Mouse (Mus musculus): ENCODE data around the gene Rex1bd. TPM values are rescaled to one million over a fixed set of nuclear protein-coding genes. Genes with fewer than 3 reads are reported as not detected.

Rex1bd gene
- polyA plus RNA-seq (2016; fragmentation: Nextera tagmentation; extraction: Ambion mirVana) = 115 TPM in 2 replicates

GRCm38 (mm10) chr8:70506328-70507026, at the start of gene Rex1bd:
Rex1bd (minus strand) TSS chr8:70506752.
- peaks cover 46% of the 10 kb centered on the region for H3K4me1 ChIP-seq (replicated peaks)
- H3K27ac ChIP-seq (ENCODE audit: poor library complexity, severe bottlenecking) = peak within 1 kb of the TSS; percentile 91
- H3K9ac ChIP-seq = peak within 1 kb of the TSS; percentile 91
- H3K36me3 ChIP-seq = peaks cover 22% of the 10 kb centered on the region
- H3K4me3 ChIP-seq = peak within 1 kb of the TSS; percentile 74
- 3% methylated on average over 40 of the region's 40 CpGs for WGBS
- H3K27me3 ChIP-seq (replicated peaks) = peaks cover 27% of the 10 kb centered on the region
- no peaks in the 10 kb centered on the region for H3K9me3 ChIP-seq (replicated peaks)
- ATAC-seq (ENCODE audit: insufficient number of reproducible peaks, low FRiP score) = peak; percentile 89
- peak within 1 kb of the TSS; percentile 82 for H3K4me2 ChIP-seq

- no peaks in the 10 kb centered on the region for H3K27me3 ChIP-seq (replicated peaks)
- no peaks in the 10 kb centered on the region for H3K9me3 ChIP-seq (replicated peaks)
- no peak overlapping the region for H3K4me2 ChIP-seq
- peaks cover 77% of the 10 kb centered on the region for H3K4me1 ChIP-seq (replicated peaks)
- WGBS = 91% methylated on average over 4 of the region's 4 CpGs
- 0 out of 2 replicates have a peak, but pooled peaks cover 4% of the 10 kb centered on the region for H3K36me3 ChIP-seq
- no peak overlapping the region for H3K27ac ChIP-seq (ENCODE audit: poor library complexity, severe bottlenecking)
- no peak for ATAC-seq (ENCODE audit: insufficient number of reproducible peaks, low FRiP score)
- no peak overlapping the region for H3K4me3 ChIP-seq
- H3K9ac ChIP-seq = no peak overlapping the region
Measured at GRCm38 (mm10) chr8:70555079-70555747, 48.7 kb upstream of the Rex1bd start.

- Histone ChIP-seq H3K9me3 (replicated peaks) (no peaks in the 10 kb centered on the region), H3K4me3 (no peak overlapping the region), H3K4me1 (replicated peaks) (peaks cover 65% of the 10 kb centered on the region), H3K4me2 (no peak overlapping the region), H3K27ac (ENCODE audit: poor library complexity, severe bottlenecking) (peak overlapping the region; percentile 75), H3K27me3 (replicated peaks) (no peaks in the 10 kb centered on the region), H3K9ac (no peak overlapping the region; the same call in 1 of the 2 replicates), H3K36me3 (peaks cover 4% of the 10 kb centered on the region; the same call in 1 of the 2 replicates)
- ATAC-seq (ENCODE audit: insufficient number of reproducible peaks, low FRiP score) = 0 out of 2 replicates have a peak, but pooled peaks have one; percentile 30
Measured at GRCm38 (mm10) chr8:70553740-70554139, 47.2 kb upstream of the Rex1bd start.

- no peak overlapping the region for H3K4me3 ChIP-seq
- WGBS = 4% methylated on average over 1 of the region's 1 CpGs
- no peak overlapping the region for H3K4me2 ChIP-seq
- H3K9me3 ChIP-seq (replicated peaks) = no peaks in the 10 kb centered on the region
- peak overlapping the region; percentile 75; the same call in 1 of the 2 replicates for H3K27ac ChIP-seq (ENCODE audit: poor library complexity, severe bottlenecking)
- no peaks in the 10 kb centered on the region for H3K27me3 ChIP-seq (replicated peaks)
- H3K9ac ChIP-seq = 0 out of 2 replicates have a peak overlapping the region, but pooled peaks have one; percentile 46
- peaks cover 4% of the 10 kb centered on the region; the same call in 1 of the 2 replicates for H3K36me3 ChIP-seq
- ATAC-seq (ENCODE audit: insufficient number of reproducible peaks, low FRiP score) = peak; percentile 29; the same call in 1 of the 2 replicates
- peaks cover 64% of the 10 kb centered on the region for H3K4me1 ChIP-seq (replicated peaks)
Measured at GRCm38 (mm10) chr8:70552836-70553235, 46.3 kb upstream of the Rex1bd start.

- Histone ChIP-seq H3K4me2 (peak overlapping the region; percentile 10; the same call in 1 of the 2 replicates), H3K4me1 (replicated peaks) (peaks cover 60% of the 10 kb centered on the region)
Measured at GRCm38 (mm10) chr8:70551558-70552161, 45.1 kb upstream of the Rex1bd start.

GRCm38 (mm10) chr8:70549412-70550184, 43.0 kb upstream of the Rex1bd start:
- Histone ChIP-seq H3K4me2 (no peak overlapping the region), H3K9me3 (replicated peaks) (no peaks in the 10 kb centered on the region), H3K27ac (ENCODE audit: poor library complexity, severe bottlenecking) (no peak overlapping the region), H3K36me3 (peaks cover 4% of the 10 kb centered on the region; the same call in 1 of the 2 replicates), H3K4me1 (replicated peaks) (peaks cover 66% of the 10 kb centered on the region), H3K4me3 (no peak overlapping the region), H3K27me3 (replicated peaks) (no peaks in the 10 kb centered on the region), H3K9ac (no peak overlapping the region)
- ATAC-seq (ENCODE audit: insufficient number of reproducible peaks, low FRiP score) = no peak
- 88% methylated on average over 10 of the region's 10 CpGs for WGBS

More at GRCm38 (mm10) chr8:70551558-70552161, 45.1 kb upstream of the Rex1bd start:
- 38% methylated on average over 3 of the region's 3 CpGs for WGBS
- Histone ChIP-seq H3K9me3 (replicated peaks) (no peaks in the 10 kb centered on the region), H3K36me3 (peaks cover 4% of the 10 kb centered on the region; the same call in 1 of the 2 replicates), H3K27me3 (replicated peaks) (no peaks in the 10 kb centered on the region), H3K4me3 (no peak overlapping the region), H3K27ac (ENCODE audit: poor library complexity, severe bottlenecking) (peak overlapping the region; percentile 49), H3K9ac (no peak overlapping the region)
- ATAC-seq (ENCODE audit: insufficient number of reproducible peaks, low FRiP score) = 0 out of 2 replicates have a peak, but pooled peaks have one; percentile 17

GRCm38 (mm10) chr8:70547762-70548161, 41.2 kb upstream of the Rex1bd start:
- Histone ChIP-seq H3K9me3 (replicated peaks) (no peaks in the 10 kb centered on the region), H3K27ac (ENCODE audit: poor library complexity, severe bottlenecking) (0 out of 2 replicates have a peak overlapping the region, but pooled peaks have one; percentile 16), H3K9ac (no peak overlapping the region), H3K36me3 (peaks cover 4% of the 10 kb centered on the region; the same call in 1 of the 2 replicates), H3K4me3 (no peak overlapping the region), H3K4me2 (no peak overlapping the region), H3K4me1 (replicated peaks) (peaks cover 65% of the 10 kb centered on the region), H3K27me3 (replicated peaks) (no peaks in the 10 kb centered on the region)
- no peak for ATAC-seq (ENCODE audit: insufficient number of reproducible peaks, low FRiP score)
- WGBS = 89% methylated on average over 6 of the region's 6 CpGs

GRCm38 (mm10) chr8:70546412-70546811, 39.9 kb upstream of the Rex1bd start:
- no peaks in the 10 kb centered on the region for H3K9me3 ChIP-seq (replicated peaks)
- H3K36me3 ChIP-seq = peaks cover 4% of the 10 kb centered on the region; the same call in 1 of the 2 replicates
- peaks cover 56% of the 10 kb centered on the region for H3K4me1 ChIP-seq (replicated peaks)
- WGBS = 77% methylated on average over 4 of the region's 4 CpGs
- no peak overlapping the region for H3K4me2 ChIP-seq
- H3K27ac ChIP-seq (ENCODE audit: poor library complexity, severe bottlenecking) = no peak overlapping the region
- no peak for ATAC-seq (ENCODE audit: insufficient number of reproducible peaks, low FRiP score)
- H3K9ac ChIP-seq = no peak overlapping the region
- no peaks in the 10 kb centered on the region for H3K27me3 ChIP-seq (replicated peaks)
- no peak overlapping the region for H3K4me3 ChIP-seq

GRCm38 (mm10) chr8:70544200-70544687, 37.7 kb upstream of the Rex1bd start:
- no peak overlapping the region for H3K4me3 ChIP-seq
- no peak overlapping the region for H3K9ac ChIP-seq
- H3K36me3 ChIP-seq = peaks cover 4% of the 10 kb centered on the region; the same call in 1 of the 2 replicates
- H3K9me3 ChIP-seq (replicated peaks) = no peaks in the 10 kb centered on the region
- no peak overlapping the region for H3K4me2 ChIP-seq
- no peaks in the 10 kb centered on the region for H3K27me3 ChIP-seq (replicated peaks)
- ATAC-seq (ENCODE audit: insufficient number of reproducible peaks, low FRiP score) = no peak
- H3K4me1 ChIP-seq (replicated peaks) = peaks cover 63% of the 10 kb centered on the region
- WGBS = 46% methylated on average over 6 of the region's 6 CpGs
- peak overlapping the region; percentile 34; the same call in 1 of the 2 replicates for H3K27ac ChIP-seq (ENCODE audit: poor library complexity, severe bottlenecking)

- Histone ChIP-seq H3K27me3 (replicated peaks) (no peaks in the 10 kb centered on the region), H3K4me1 (replicated peaks) (peaks cover 50% of the 10 kb centered on the region), H3K36me3 (peaks cover 16% of the 10 kb centered on the region), H3K27ac (ENCODE audit: poor library complexity, severe bottlenecking) (peak overlapping the region; percentile 94; the same call in 1 of the 2 replicates), H3K4me2 (peak overlapping the region; percentile 97), H3K9me3 (replicated peaks) (no peaks in the 10 kb centered on the region), H3K4me3 (peak overlapping the region; percentile 92), H3K9ac (peak overlapping the region; percentile 97)
- 69% methylated on average over 5 of the region's 5 CpGs for WGBS
- ATAC-seq (ENCODE audit: insufficient number of reproducible peaks, low FRiP score) = no peak
Measured at GRCm38 (mm10) chr8:70541081-70541480, 34.5 kb upstream of the Rex1bd start.

Measured in heart, embryonic 12.5 days (tissue).